Mouse (Mus musculus) embryonic fibroblast, embryonic 13.5 days (primary cell): ENCODE measurements around the gene Usp11.

Experiments used
- CTCF ChIP-seq: IDR thresholded peaks from 2 replicates; pipeline ENCODE4 v1.5.1; 2011; ENCODE audit warnings: mild to moderate bottlenecking, control low read depth, low read length, moderate library complexity, borderline replicate concordance; ENCODE audit not compliant: insufficient read depth
- POLR2A ChIP-seq: IDR thresholded peaks from 2 replicates; pipeline ENCODE4 v1.6.1; 2011; ENCODE audit warnings: low read depth, mild to moderate bottlenecking, control low read depth, low read length, moderate library complexity

DNA sequence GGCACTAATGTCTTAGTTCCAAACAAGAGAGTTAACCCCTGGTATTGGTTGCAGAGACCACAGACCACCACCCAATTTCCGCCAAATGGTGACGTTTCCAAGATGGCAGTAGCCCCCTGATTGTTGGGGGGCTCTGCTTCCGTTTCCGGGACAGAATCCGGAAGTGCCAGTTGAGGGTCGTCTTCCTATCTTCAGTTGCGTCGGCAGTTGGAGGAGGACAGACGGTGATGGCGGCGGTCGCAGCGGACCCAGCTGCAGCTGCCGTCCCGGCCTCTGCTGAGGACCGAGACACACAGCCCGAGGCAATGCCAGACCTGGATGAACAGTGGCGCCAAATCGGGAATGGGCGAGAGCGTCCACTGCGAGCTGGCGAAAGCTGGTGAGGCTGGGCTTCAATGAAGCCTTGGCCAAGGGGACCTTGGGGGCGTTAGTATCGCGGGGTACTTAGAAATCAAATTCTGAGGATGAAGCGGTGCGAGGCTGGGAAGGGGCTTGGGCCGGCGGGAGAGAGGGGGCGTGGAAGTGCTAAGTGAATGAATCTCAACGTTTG, at the start of gene Usp11:
- no peak for TF ChIP-seq CTCF
- peak; percentile 51 for TF ChIP-seq POLR2A
